Mouse (Mus musculus): Measurements from ENCODE around the gene Fam171a1.

Fam171a1 gene

DNA sequence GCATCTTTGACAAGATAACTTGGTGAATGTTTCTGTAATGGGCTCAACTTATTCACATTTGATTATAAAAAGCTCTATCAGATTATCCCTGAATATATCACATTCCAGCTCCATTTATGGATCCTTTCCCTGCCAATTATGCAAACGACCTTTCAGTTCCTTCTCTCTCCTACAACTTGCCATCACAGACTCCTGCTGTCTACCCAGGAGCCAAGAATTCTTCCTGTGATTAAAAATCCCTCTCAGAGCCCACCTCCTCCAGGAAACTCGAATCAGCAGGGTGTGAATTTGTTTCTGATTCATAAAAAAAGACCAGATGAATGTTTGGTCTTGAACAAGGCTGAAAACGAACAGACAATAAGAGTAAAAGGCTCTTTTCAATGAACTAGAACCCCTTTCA is 153.9 kb downstream of the Fam171a1 start:
- no peak for DNase-seq (ENCODE audit: low spot score in 2 of 2)

DNA sequence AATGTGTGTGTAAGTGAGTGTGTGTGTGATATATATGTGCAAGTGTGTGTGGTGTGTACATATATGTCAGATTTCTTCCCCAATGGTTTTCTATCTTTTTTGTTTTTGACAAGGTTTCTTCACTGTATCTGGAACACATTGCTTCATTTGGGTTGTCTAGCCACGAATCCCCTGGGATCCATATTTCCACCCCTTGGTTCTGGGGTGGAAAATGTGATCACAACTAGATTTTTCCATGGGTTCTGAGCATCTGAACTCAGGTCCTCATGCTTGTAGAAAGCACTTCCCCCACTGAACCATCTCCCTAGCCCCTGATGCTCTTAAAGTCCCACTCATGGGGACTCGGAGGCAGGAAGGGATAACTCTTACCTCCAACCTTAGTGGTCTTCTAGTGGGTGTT is 159.3 kb downstream of the Fam171a1 start:
- DNase-seq (ENCODE audit: low spot score in 2 of 2), result no peak

DNA sequence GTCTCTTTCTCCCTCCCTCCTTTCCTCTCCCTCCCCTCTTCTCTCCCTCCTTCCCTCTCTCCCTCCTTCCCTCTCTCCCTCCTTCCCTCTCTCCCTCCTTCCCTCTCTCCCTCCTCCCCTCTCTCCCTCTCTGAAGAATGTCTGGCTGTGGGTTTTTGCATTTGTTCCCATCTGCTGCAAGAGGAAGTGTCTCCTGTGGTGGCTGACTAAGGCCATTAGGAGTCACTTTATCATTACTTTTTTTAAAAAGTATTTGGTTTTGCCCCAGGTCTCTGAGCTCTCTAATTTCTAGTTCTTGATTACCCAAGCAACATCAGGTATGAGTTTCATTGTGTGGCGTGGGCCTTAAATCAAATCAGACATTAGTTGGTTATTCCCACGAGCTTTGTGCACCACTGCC is 162.1 kb downstream of the Fam171a1 start:
- no peak for DNase-seq (ENCODE audit: low spot score in 2 of 2)

Measured in spleen, postnatal 36 days (tissue).